Mouse (Mus musculus): Measurements from ENCODE around the gene Wiz.

- TF ChIP-seq CTCF (IDR thresholded peaks at IDR 0.05; ENCODE audit: low read depth): no peak
- TF ChIP-seq EP300 (IDR thresholded peaks at IDR 0.05; ENCODE audit: low read depth): no peak
Measured at GRCm38 (mm10) chr17:32335869-32336268, 53.4 kb downstream of the Wiz start.

All from liver, postnatal 0 days (tissue).